Mouse (Mus musculus): Measurements from ENCODE around the gene Prop1.

Prop1 gene

DNA sequence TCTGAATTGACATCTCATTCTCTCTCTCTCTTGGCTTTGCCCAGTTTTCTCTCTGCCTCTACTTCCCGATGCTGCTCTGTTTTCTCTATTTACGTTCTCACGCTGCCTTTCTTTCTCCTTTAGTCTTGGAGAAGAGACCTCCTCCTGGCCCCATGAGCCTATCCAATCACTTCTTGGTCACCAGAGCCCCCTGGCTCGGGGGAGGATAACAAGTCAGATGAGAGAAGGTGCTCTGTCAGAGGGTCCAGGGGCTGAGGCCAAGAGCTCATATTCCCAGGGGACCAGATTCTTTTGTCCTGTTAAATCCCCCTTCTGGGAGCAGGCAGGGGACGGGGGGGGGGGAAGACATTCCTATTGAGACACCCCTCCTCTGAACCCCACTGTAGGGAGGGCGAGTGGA is at the start of gene Prop1:
Prop1 (minus strand) TSS at position 101 of the 400 bp plus-strand sequence.
- no peak for DNase-seq

DNA sequence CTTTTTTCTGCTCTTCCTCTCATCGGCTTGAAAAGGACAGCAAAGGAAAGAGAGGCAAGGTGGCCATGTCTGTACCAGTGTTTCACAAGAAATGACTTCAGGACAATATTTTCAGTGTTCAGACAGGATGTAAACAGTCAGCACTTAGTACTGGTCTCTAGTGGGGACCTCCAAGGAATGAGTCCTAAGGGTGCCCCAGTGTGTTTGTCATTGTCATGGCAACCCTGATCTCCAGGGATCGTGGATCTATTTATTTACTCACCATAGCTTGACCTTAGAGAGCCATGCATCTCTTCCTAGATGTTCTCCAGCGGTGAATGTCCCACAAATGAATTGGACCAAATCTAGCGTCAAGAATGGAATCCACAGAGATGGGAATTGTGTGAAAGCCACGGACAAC is 49.7 kb upstream of the Prop1 start, which contains the start of gene Olfr51:
Olfr51 (plus strand) TSS at position 301 of the 400 bp plus-strand sequence.
- no peak for DNase-seq

DNA sequence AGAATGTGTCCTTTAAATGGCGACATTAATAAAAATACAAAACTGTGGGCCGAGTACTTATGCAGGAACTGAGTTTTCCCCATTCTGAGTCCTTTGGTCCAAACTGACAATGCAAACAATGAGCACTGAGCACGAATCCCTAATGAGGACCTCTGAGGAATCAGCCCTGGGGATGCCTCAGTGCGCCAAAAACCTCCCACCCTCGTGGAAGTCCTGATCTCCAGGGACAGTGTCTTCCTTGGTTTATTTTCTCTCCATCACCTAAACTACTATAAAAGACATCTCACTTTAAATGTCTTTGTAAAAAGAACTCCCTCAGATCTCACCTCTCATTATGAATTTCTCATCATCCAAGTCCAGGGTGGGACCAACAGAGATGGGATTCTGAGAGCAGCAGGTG is 28.1 kb upstream of the Prop1 start, which contains the start of gene Olfr1377:
Olfr1377 (plus strand) TSS at position 301 of the 400 bp plus-strand sequence.
- no peak for DNase-seq

DNA sequence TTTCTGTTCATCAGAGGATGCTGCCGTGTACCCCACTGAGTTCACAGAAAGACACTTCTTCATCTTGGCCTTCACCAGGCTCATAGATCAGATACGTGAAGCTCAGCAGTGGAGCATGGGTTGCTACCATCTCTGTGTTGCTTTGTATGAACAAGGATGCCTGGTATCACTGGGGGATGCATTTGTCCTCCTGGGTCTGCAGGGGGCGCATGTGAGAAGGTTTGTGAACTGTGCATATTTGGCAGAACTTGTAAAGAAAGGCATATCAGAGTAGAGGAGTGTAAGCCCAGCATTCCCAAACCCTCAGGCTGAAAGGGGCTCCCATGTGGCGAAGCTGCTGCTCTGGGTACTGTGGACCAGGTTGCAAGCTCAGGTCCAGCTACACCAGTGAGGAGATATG is 23.7 kb upstream of the Prop1 start:
- no peak for DNase-seq

DNA sequence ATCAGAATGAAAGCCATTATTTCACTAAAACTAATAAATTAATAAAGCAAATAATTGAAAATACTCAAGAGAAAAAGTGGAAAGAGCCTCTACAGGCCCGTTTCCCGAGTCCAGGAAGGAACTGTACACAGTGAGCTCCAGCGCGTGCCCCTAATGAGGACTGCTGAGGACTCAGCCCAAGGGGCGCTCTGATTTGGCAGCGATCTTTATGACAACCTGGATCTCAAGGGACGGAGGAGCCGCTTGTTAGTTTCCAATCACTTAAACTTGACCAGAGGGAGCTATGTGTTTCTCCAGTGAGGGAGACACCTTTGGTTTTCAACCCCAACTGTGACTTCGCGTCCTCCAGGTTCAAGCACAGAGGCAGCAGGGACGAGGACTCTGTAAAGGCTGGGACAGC is 12.7 kb upstream of the Prop1 start, which contains the start of gene Olfr1378:
Olfr1378 (plus strand) TSS at position 301 of the 400 bp plus-strand sequence.
- DNase-seq, result no peak

DNA sequence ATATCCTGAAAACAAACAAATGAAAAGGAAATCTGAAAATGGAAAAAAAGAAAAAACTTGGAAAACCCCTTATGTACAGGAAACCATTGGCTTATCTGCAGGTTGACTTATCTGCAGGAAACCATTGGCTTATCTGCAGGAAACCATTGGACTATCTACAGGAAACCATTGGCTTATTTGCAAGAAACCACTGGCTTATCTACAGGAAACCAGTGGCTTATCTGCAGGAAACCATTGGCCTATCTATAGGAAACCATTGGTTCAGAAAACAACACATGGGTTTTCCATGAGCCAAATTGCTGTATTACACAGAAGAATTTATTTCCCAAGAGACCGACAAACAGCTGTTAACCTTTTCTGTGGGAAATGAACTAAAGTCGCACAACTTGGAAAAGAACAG is 11.3 kb upstream of the Prop1 start:
- DNase-seq, result no peak

DNA sequence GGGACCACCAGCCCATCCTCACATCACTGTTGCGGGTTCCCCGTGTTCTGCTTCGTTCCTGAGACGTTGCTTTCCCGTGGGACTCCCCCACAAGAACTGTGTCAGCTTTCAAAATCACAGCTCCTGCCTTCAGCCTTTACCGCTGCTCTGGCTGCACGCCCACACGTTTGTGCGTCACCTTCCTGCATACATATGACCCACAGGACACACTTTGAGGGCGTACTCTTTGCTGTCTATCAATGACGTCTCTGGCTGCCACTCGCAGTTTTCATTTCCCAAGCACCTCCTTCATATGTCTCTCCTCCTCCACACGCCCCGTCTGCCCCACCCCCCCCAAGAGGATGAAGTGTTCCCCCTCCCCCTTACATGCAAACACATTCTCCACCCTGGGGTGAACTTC is 1.3 kb downstream of the Prop1 start:
- peak; percentile 39 for DNase-seq

DNA sequence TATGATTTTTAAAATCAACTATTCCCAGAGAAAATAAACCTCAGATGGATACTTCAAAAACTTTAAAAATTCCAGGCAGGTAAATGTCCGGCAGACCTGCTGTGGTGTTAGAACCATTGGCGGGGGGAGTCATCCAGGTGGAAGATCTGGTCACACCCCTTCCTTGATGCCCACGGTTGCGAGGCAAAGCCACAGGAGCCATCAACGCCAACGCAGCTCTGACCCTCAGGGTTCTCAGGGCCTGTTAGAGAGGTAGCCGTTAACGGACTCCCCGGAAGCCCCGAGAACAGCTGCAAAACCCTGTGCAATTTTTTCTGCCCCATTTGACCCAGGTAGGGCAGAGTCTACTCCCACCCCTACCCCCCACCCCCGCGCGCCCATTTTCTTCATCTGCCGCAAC is 10.1 kb downstream of the Prop1 start, which contains the start of gene 4933414I15Rik:
4933414I15Rik (minus strand) TSS at position 260 of the 400 bp plus-strand sequence.
- no peak for DNase-seq

DNA sequence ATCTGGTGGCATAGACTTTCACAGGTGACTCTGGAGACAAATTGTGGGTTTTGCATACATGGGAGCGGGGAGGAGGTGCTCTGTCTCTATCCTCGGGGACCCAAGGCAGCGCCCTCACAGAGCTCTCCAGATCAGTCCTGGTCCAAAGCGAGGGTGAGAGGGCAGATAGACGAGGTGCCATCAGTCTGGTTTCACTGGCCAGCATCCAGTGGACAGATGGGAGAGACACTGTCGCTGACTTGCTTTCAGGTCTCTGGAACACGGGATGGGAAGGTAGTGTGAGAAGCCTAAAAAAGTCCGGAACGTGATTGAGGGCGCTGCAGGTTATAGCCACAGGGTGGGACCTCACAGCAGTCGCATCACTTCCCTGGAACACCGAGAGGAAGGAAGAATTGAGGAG is 11.2 kb downstream of the Prop1 start:
- no peak for DNase-seq

DNA sequence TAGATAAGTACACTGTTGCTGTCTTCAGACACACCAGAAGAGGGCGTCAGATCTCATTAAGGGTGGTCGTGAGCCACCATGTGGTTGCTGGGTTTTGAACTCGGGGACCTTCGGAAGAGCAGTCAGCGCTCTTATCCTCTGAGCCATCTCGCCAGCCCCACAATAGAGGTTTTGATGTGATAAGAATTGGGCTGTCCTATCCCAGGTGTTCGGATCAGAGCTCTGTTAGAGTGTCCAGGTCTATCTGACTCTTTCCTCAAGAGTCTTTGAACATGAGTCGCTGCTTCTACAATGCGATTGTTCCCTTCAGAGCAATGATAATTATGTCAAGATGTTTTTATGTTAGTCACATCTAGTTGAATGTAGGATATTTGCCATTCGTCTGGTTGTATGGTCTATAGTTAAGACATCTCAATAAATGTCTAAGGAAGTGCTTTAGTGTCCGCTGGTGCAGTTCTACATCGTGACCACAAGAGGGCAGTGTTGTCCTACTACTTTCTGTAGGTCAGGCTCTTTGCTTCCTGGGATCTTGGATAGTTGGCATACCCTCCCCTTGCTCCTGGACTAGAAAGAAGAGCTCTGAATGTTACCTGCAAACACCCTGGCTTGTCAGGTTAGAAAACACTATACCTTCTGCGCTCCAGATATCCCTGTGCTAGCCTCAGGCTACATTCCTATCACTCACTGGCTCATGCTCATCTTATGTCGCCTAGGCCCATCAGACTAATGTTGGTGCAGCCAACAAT is 13.8 kb downstream of the Prop1 start:
- peak; percentile 52 for DNase-seq

DNA sequence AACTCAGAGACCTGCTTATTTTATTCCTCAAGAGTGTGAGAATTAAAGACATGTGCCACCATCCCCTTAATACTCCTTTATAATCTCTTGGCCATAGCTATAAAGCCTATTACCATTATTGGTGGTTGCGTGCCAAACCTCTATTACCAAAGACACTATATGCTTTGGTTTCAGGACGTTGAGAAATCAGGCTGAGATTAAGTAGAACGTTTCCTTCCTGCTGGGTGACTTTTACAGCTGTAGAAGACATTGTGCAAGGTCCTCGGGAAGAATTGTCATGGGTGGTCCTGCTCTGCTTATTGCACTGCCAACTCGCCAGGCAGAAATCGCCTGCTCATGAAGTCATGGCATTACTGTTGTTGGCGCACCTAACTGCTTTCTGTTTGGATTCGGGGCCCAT is 15.1 kb downstream of the Prop1 start:
- DNase-seq, result no peak

DNA sequence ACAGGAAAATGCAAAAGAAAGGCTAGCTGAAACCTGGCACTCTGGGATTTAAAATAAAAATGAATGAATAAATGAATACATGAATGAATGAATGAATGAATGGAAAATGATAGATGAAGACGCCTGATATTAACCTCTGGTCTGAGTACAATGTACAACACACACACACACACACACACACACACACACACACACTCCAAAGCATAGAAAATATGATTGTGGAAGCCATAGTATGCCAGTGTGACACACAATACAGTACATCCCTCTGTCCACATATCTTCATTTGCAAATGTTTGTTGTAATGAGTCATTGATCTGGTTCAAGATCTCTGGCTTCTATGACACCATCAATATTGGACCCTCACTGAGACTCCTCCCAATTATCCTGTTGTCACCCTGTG is 21.5 kb downstream of the Prop1 start:
- DNase-seq, result no peak

DNA sequence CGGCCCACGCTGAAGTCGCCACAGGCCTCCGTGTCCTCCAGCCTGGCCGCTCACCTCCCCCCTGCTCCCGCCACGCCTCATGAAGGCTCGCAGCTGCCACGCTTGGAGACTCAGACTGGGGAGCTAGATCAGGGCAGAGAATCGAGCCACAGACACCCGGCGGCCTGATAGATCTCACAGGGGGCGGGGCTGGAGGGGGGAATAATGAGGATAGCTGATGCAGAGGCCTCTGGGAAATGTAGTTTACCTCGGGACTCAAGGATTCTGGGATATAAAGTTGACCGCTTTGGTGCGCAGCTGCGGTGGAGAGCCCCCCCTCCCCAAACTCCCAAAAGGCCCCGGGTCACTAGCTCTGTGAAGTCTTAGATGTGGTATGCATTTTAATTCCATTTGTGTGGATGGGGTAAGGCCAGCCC is 22.1 kb downstream of the Prop1 start, which contains the start of gene Zfp354b:
Zfp354b (minus strand) TSS at position 183 of the 416 bp plus-strand sequence.
- peak; percentile 91 for DNase-seq

DNA sequence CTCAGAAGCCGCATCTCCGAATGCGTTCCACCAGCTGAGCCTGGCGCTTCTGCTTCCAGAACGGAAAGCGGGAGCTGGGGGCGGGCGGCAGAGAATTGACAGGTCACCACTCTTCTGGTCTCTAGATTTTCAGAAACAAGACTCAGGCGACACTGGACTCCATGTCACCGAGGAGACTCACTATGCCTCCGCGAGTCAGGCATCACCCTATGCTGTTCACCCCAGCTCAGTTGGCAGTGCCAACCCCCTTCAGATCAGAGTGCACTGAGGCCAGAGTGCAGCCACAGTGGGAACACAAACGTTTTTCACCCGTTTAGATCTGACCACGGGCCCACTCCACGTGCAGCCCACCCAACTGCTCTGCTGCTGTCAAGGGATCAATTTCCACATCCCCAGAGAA is 22.5 kb downstream of the Prop1 start:
- no peak for DNase-seq

DNA sequence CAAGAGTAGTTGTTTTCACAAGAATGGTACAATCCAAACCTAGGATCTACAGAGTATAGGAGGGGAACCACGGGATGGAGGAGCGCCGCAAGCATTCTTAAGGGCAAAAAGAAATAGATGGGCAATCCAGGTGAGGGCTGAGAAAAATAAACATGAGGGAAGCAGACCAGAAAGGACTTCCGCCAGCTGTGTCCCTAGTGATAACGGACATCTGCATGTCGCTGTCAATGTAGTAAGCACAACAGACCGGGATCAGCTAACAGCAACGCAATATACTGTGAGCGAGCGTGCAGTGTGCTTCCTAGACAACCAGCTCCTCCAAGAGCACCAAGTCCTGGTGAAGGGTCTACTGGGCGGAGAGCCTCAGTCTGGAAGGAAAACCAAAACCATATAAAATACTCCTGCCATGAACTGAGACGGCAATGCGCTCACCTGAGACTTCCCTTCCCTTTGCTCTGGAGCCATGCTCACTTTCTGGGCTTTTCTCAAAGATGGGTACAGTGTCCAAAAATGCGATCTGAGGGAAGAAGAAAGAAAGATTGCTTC is 23.0 kb downstream of the Prop1 start:
- DNase-seq, result no peak

DNA sequence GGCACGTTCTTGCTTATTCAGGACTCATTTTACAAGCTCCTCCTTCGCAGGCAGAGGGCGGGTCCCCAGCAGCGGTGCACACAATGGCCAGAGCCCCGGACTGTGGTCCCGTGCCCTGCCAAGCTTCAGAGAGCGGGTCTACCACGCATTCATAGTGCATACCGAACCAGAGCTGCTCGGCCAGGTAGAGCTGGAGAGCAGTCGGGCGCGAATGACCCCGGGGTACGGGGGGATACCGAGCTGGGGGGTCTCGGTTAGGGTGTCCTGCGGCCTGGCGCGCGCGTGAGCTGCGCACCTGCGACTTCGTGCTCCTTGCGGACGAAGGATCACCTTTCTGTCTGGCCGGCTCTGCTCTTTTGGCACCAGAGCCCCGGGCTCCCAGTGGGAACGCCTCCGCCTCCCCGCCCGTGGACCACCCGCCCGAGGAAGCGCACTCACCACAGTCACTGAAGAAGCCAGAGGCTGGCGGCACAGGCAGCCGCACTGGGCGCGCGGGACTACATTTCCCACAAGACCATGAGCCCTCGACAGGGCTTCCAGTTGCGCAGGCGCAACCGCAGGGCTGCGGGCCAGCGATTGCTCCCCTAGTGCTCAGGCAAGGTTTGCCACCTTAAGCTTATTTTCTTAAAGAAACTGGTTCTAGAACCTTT is 37.8 kb downstream of the Prop1 start, which contains the start of gene Zfp2:
Zfp2 (minus strand) TSS at position 495 of the 650 bp plus-strand sequence.
- peak; percentile 95 for DNase-seq

DNA sequence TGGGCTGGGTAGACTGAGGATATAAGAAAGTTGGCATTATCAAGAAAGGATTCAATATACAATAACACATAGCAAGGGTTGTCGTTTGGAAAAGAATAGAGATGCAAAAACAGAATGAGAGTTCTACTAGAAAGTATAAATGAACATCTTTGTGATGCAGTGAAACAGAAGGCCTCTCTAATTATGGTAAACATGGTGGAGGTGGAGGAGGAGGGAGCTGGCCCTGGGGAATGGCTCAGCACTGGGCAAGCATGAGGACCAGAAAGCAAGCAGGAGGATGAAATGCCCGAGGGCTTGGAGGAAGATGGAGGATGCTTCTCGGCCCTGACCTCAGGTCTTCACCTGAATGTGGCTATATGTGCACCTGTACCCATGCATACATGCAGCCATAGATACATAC is 39.1 kb downstream of the Prop1 start:
- no peak for DNase-seq

DNA sequence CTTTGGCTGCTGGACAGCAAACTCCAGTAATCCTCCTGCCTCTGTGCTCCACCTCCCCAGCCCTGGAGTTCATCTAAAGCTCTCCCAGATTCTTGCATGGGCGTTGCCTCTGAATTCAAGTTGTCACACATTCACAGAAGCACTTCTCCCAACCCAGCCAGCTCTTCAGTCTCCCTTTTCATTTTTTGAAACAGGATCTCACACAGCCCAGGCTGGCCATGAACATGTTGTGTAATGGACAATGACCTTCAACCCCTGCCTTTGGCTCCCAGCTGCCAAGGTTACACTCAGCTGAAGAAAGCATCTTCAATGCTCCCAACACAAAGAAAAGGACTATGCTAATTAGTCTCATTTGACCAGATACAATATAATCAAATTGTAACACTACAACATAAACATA is 40.3 kb downstream of the Prop1 start:
- no peak for DNase-seq

DNA sequence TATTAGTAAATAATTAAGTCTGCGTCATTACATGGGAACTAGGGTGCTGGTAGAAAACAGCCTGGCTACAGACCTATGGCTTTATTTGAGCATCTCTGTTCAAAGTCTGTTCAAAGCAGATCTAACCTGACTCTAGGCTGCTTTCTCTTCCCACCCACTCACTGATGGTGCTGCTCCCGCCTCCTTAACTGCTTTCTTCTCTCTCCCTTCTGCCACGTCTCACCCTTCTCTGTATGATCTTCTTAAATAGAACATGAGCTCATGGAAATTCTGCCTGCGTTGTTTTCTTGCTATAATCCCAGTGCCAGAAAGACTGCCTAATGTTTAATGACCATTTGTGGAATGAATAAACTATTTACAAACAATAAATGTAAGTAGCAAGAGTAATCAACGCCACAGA is 45.4 kb downstream of the Prop1 start:
- no peak for DNase-seq
